Mouse (Mus musculus) thymus, postnatal 4 days (tissue): ENCODE measurements around the gene Rdh16f1.
"Not testable (repeated sequence)": the region's sequence is repeated elsewhere in the genome, so short reads cannot be mapped to it uniquely, and the experiment has no call there.

ENCODE experiments used
- DNase-seq: peaks from one replicate; pipeline ENCODE4 v3.0.0; 2021

Gene Rdh16f1

GRCm38 (mm10) chr10:127750136-127750777 is 9.3 kb upstream of the Rdh16f1 start:
- DNase-seq, result no peak

- no peak for DNase-seq
Observed at GRCm38 (mm10) chr10:127751548-127751947, 8.0 kb upstream of the Rdh16f1 start, which contains the start of gene Gpr182. Gpr182 (minus strand) TSS chr10:127751732.

GRCm38 (mm10) chr10:127754566-127755166 is 4.9 kb upstream of the Rdh16f1 start:
- DNase-seq, result no peak

- DNase-seq, result no peak
Observed at GRCm38 (mm10) chr10:127755246-127755645, 4.3 kb upstream of the Rdh16f1 start.

GRCm38 (mm10) chr10:127755770-127756468 is 3.7 kb upstream of the Rdh16f1 start:
- DNase-seq, result no peak

GRCm38 (mm10) chr10:127762926-127763325 is 3.3 kb downstream of the Rdh16f1 start:
- DNase-seq, result not testable (repeated sequence)

GRCm38 (mm10) chr10:127763914-127764680 is 4.5 kb downstream of the Rdh16f1 start:
- no peak for DNase-seq

GRCm38 (mm10) chr10:127766564-127766963 is 7.0 kb downstream of the Rdh16f1 start:
- no peak for DNase-seq

GRCm38 (mm10) chr10:127776011-127776410 is 16.4 kb downstream of the Rdh16f1 start, which contains the start of gene Rdh9:
Rdh9 (plus strand) TSS chr10:127776386.
- DNase-seq, result no peak

GRCm38 (mm10) chr10:127782321-127782720 is 22.7 kb downstream of the Rdh16f1 start:
- not testable (repeated sequence) for DNase-seq

GRCm38 (mm10) chr10:127785411-127785810 is 25.8 kb downstream of the Rdh16f1 start:
- not testable (repeated sequence) for DNase-seq

GRCm38 (mm10) chr10:127799295-127799694 is 39.7 kb downstream of the Rdh16f1 start:
- no peak for DNase-seq

GRCm38 (mm10) chr10:127800891-127801290 is 41.3 kb downstream of the Rdh16f1 start, which contains the start of gene Rdh16:
Rdh16 (plus strand) TSS chr10:127801152.
- no peak for DNase-seq

- no peak for DNase-seq
Observed at GRCm38 (mm10) chr10:127801612-127802011, 42.0 kb downstream of the Rdh16f1 start.

GRCm38 (mm10) chr10:127802236-127802635 is 42.6 kb downstream of the Rdh16f1 start:
- no peak for DNase-seq

- DNase-seq, result no peak
Observed at GRCm38 (mm10) chr10:127804416-127804815, 44.8 kb downstream of the Rdh16f1 start.

GRCm38 (mm10) chr10:127815888-127816287 is 56.3 kb downstream of the Rdh16f1 start:
- no peak for DNase-seq

GRCm38 (mm10) chr10:127817268-127817910 is 57.8 kb downstream of the Rdh16f1 start:
- not testable (repeated sequence) for DNase-seq

- DNase-seq, result not testable (repeated sequence)
Observed at GRCm38 (mm10) chr10:127821806-127822205, 62.2 kb downstream of the Rdh16f1 start.

- DNase-seq, result peak; percentile 24
Observed at GRCm38 (mm10) chr10:127825386-127825785, 65.8 kb downstream of the Rdh16f1 start.

GRCm38 (mm10) chr10:127829121-127829520 is 69.5 kb downstream of the Rdh16f1 start:
- DNase-seq, result no peak

- not testable (repeated sequence) for DNase-seq
Observed at GRCm38 (mm10) chr10:127834186-127834585, 74.6 kb downstream of the Rdh16f1 start.
